Mouse (Mus musculus): Measurements from ENCODE around the gene Adcy7. TPM values are rescaled to one million over a fixed set of nuclear protein-coding genes. Genes with fewer than 3 reads are reported as not detected.

Gene Adcy7
- polyA plus RNA-seq, 1 experiment from 2014 or later = 2.1 TPM

DNA sequence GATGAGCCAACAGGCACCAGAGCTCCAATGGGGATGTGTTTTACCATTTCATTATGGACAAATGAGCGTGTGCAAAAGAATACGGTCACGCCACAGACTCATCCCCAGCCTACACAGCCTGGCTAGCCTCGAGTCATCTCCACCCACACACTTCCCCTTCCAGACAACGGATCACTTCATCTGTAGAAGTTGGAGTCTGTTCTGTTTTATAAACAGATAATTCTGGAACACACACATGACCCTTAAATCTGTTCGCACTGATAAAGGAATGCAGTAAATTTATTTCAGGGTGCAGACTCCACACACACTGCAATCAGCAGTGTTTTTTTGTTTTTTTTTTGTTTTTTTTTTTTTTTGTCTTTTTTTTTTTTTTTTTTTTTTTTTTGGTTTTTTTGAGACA is 7.5 kb downstream of the Adcy7 start:
- H3K27me3 ChIP-seq (ENCODE audit: control insufficient read depth, insufficient read depth, low read length) = no peaks in the 10 kb centered on the region
- 81% methylated on average over 6 of the region's 6 CpGs for WGBS
- H3K4me3 ChIP-seq (ENCODE audit: low read depth, low read length) = no peak overlapping the region
- no peaks in the 10 kb centered on the region for H3K36me3 ChIP-seq (replicated peaks; ENCODE audit: control insufficient read depth, insufficient read depth, low read depth, low read length)
- no peak overlapping the region for H3K4me2 ChIP-seq (ENCODE audit: low read depth, low read length)
- DNase-seq (ENCODE audit: low spot score) (no peak), ATAC-seq (replicated peaks; ENCODE audit: insufficient number of reproducible peaks, low FRiP score, low TSS enrichment, low read depth) (no peak)
- no peaks in the 10 kb centered on the region; the same call in 1 of the 2 replicates for H3K4me1 ChIP-seq (ENCODE audit: control insufficient read depth, insufficient read depth, low read length)
- H3K9ac ChIP-seq (replicated peaks; ENCODE audit: low read length) = no peak overlapping the region
- H3K9me3 ChIP-seq (replicated peaks; ENCODE audit: control insufficient read depth, low read length) = no peaks in the 10 kb centered on the region
- H3K27ac ChIP-seq (replicated peaks; ENCODE audit: low read depth, low read length) = no peak overlapping the region

DNA sequence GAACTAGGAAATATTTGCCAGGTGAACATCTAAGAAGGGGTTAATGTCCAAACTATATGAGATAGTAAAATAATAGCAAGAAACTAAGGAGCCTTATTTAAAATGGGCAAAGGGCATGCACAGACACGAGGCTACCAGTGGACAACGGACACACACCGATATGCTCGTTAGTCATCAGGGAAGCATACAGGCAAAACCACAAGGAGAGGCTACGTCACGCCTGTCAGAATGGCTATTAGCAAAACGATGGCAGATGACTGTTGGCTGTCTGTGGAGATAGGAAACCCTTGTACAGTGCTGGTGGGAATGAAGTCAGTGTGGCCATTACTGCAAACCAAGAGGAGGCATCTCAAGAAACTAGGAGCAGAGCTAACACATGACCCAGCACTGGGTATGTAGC is 8.7 kb downstream of the Adcy7 start:
- H3K36me3 ChIP-seq (replicated peaks; ENCODE audit: control insufficient read depth, insufficient read depth, low read depth, low read length) = no peaks in the 10 kb centered on the region
- DNase-seq (ENCODE audit: low spot score) (no peak), ATAC-seq (replicated peaks; ENCODE audit: insufficient number of reproducible peaks, low FRiP score, low TSS enrichment, low read depth) (no peak)
- H3K27me3 ChIP-seq (ENCODE audit: control insufficient read depth, insufficient read depth, low read length) = no peaks in the 10 kb centered on the region
- no peak overlapping the region for H3K27ac ChIP-seq (replicated peaks; ENCODE audit: low read depth, low read length)
- no peak overlapping the region for H3K4me2 ChIP-seq (ENCODE audit: low read depth, low read length)
- H3K4me3 ChIP-seq (ENCODE audit: low read depth, low read length) = no peak overlapping the region
- WGBS = 74% methylated on average over 7 of the region's 7 CpGs
- H3K9me3 ChIP-seq (replicated peaks; ENCODE audit: control insufficient read depth, low read length) = no peaks in the 10 kb centered on the region
- H3K4me1 ChIP-seq (ENCODE audit: control insufficient read depth, insufficient read depth, low read length) = no peaks in the 10 kb centered on the region; the same call in 1 of the 2 replicates
- no peak overlapping the region for H3K9ac ChIP-seq (replicated peaks; ENCODE audit: low read length)

- H3K9ac ChIP-seq (replicated peaks; ENCODE audit: low read length) = no peak overlapping the region
- DNase-seq (ENCODE audit: low spot score) (peak; percentile 79), ATAC-seq (replicated peaks; ENCODE audit: insufficient number of reproducible peaks, low FRiP score, low TSS enrichment, low read depth) (no peak)
- no peaks in the 10 kb centered on the region for H3K9me3 ChIP-seq (replicated peaks; ENCODE audit: control insufficient read depth, low read length)
- WGBS = 20% methylated on average over 8 of the region's 8 CpGs
- no peak overlapping the region for H3K4me3 ChIP-seq (ENCODE audit: low read depth, low read length)
- no peaks in the 10 kb centered on the region; the same call in 1 of the 2 replicates for H3K4me1 ChIP-seq (ENCODE audit: control insufficient read depth, insufficient read depth, low read length)
- H3K27me3 ChIP-seq (ENCODE audit: control insufficient read depth, insufficient read depth, low read length) = no peaks in the 10 kb centered on the region
- no peak overlapping the region for H3K27ac ChIP-seq (replicated peaks; ENCODE audit: low read depth, low read length)
- H3K36me3 ChIP-seq (replicated peaks; ENCODE audit: control insufficient read depth, insufficient read depth, low read depth, low read length) = no peaks in the 10 kb centered on the region
- H3K4me2 ChIP-seq (ENCODE audit: low read depth, low read length) = no peak overlapping the region
Observed at GRCm38 (mm10) chr8:88282684-88283083, 10.5 kb downstream of the Adcy7 start.

DNA sequence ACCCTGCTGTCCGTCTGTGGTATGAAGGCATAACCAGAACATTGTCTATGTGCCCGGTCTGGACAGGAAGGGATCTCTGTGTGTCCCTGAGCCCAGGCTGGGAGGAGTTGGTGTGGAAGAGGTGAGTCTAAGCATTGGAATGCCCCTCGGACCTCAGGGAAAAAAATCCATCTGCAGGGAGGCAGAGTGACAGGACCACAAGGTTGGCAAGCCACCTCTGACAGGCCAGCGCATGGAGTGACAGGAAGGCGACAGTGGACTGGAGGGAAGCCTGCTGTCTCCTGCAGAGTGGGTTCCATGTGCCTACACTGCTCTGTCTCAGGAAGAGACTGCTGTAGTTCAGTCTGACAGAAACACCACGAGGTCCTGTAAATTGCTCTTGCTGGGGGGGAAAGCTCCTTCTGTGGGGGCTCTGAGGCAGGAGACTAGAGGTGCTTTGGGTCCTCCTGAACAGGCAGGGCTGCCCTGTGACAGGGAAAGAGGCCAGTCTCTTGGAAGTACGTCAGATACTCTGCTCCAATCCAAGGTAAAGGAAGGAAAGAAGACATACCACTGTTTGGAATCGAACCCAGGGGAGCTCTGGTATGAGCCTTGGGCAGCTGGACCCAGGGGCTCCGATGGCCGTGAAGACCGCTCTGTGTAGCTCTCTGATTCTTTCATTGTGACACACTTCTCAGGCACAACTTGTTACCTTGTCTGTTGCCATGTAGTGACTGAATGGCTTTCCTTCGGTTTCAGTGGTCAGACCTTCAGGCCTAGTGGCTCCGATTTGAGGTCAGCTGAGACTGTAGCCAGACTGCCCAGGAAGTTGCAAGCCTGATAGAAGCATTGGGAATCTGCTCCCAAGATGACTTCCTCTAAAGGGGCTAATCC is 11.3 kb downstream of the Adcy7 start:
- 69% methylated on average over 13 of the region's 13 CpGs for WGBS
- Histone ChIP-seq H3K4me1 (ENCODE audit: control insufficient read depth, insufficient read depth, low read length) (no peaks in the 10 kb centered on the region; the same call in 1 of the 2 replicates), H3K9ac (replicated peaks; ENCODE audit: low read length) (no peak overlapping the region), H3K9me3 (replicated peaks; ENCODE audit: control insufficient read depth, low read length) (no peaks in the 10 kb centered on the region), H3K36me3 (replicated peaks; ENCODE audit: control insufficient read depth, insufficient read depth, low read depth, low read length) (no peaks in the 10 kb centered on the region), H3K27ac (replicated peaks; ENCODE audit: low read depth, low read length) (no peak overlapping the region), H3K4me2 (ENCODE audit: low read depth, low read length) (no peak overlapping the region), H3K27me3 (ENCODE audit: control insufficient read depth, insufficient read depth, low read length) (no peaks in the 10 kb centered on the region), H3K4me3 (ENCODE audit: low read depth, low read length) (no peak overlapping the region)
- DNase-seq (ENCODE audit: low spot score) (no peak), ATAC-seq (replicated peaks; ENCODE audit: insufficient number of reproducible peaks, low FRiP score, low TSS enrichment, low read depth) (no peak; the same call in 1 of the 2 replicates)

DNA sequence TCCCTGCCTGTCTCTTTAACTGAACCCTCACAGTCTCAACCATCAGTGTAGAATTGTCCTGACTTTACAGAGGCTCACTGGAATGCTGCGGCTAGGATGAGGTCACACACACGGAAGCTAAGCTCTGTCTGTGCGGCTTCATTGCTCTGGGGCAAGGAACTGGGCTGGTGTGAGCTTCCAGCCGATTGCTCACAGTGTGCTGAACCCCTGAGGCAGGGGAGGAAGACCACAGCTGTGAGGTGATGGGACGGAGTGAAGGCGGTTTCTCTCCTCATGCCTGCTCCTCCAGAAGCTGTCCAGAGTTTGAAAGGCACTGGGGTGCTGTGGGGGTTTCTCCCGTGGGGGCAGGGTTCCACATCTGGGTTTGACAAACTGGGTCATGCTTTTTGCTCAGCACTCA is 12.5 kb downstream of the Adcy7 start:
- no peaks in the 10 kb centered on the region; the same call in 1 of the 2 replicates for H3K4me1 ChIP-seq (ENCODE audit: control insufficient read depth, insufficient read depth, low read length)
- H3K36me3 ChIP-seq (replicated peaks; ENCODE audit: control insufficient read depth, insufficient read depth, low read depth, low read length) = no peaks in the 10 kb centered on the region
- H3K4me3 ChIP-seq (ENCODE audit: low read depth, low read length) = no peak overlapping the region
- H3K9me3 ChIP-seq (replicated peaks; ENCODE audit: control insufficient read depth, low read length) = no peaks in the 10 kb centered on the region
- ATAC-seq (replicated peaks; ENCODE audit: insufficient number of reproducible peaks, low FRiP score, low TSS enrichment, low read depth) (no peak), DNase-seq (ENCODE audit: low spot score) (peak; percentile 45)
- H3K27me3 ChIP-seq (ENCODE audit: control insufficient read depth, insufficient read depth, low read length) = no peaks in the 10 kb centered on the region
- 36% methylated on average over 7 of the region's 7 CpGs for whole genome bisulfite sequencing
- H3K27ac ChIP-seq (replicated peaks; ENCODE audit: low read depth, low read length) = no peak overlapping the region
- no peak overlapping the region for H3K9ac ChIP-seq (replicated peaks; ENCODE audit: low read length)
- H3K4me2 ChIP-seq (ENCODE audit: low read depth, low read length) = no peak overlapping the region

DNA sequence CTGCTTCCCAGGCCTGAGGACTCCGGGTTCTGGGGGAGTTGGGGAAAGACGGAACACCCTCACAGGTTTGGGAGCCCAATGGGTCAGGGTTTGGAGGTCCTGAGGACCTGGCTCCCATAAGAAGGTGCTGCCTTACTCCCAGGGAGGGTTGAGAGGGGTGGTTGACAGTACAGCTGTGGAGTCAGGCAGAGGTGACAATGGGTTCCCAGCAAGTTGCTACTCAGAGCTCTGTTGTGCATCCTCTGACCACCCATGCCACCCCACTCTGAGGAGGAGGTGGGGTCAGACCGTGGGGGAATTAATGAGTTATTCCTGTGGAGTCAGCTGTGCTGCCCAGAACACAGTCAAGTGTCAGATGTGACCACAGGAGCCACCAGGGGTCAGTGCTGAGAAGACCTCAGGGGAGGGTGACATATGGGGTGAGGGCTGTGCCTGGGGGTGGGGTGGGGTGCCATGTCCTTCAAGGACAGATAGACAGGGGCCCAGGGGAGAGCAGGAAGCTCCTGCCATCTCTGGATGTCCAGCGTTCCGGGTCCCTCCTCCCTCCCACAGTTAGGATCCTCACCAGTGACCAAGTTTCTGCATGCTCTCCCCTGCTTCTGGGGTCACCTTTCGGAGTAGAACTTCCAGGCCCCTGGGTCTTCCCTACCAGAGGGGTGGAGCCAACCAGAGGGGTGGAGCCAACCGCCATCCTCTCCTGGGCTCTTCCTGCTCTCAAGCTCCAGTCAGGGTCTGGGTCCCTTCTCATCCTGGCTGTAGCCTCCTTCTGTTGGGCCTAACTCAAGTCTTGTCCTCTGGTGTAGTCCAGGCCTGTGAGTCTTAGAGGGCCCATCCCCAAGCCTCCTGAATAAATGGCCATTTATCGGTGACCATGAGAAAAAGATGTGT is 13.5 kb downstream of the Adcy7 start:
- WGBS = 90% methylated on average over 8 of the region's 8 CpGs
- Histone ChIP-seq H3K36me3 (replicated peaks; ENCODE audit: control insufficient read depth, insufficient read depth, low read depth, low read length) (no peaks in the 10 kb centered on the region), H3K4me1 (ENCODE audit: control insufficient read depth, insufficient read depth, low read length) (no peaks in the 10 kb centered on the region; the same call in 1 of the 2 replicates), H3K9ac (replicated peaks; ENCODE audit: low read length) (no peak overlapping the region), H3K27ac (replicated peaks; ENCODE audit: low read depth, low read length) (no peak overlapping the region), H3K4me2 (ENCODE audit: low read depth, low read length) (no peak overlapping the region), H3K27me3 (ENCODE audit: control insufficient read depth, insufficient read depth, low read length) (no peaks in the 10 kb centered on the region), H3K9me3 (replicated peaks; ENCODE audit: control insufficient read depth, low read length) (no peaks in the 10 kb centered on the region), H3K4me3 (ENCODE audit: low read depth, low read length) (no peak overlapping the region)
- DNase-seq (ENCODE audit: low spot score) (no peak), ATAC-seq (replicated peaks; ENCODE audit: insufficient number of reproducible peaks, low FRiP score, low TSS enrichment, low read depth) (no peak)

DNA sequence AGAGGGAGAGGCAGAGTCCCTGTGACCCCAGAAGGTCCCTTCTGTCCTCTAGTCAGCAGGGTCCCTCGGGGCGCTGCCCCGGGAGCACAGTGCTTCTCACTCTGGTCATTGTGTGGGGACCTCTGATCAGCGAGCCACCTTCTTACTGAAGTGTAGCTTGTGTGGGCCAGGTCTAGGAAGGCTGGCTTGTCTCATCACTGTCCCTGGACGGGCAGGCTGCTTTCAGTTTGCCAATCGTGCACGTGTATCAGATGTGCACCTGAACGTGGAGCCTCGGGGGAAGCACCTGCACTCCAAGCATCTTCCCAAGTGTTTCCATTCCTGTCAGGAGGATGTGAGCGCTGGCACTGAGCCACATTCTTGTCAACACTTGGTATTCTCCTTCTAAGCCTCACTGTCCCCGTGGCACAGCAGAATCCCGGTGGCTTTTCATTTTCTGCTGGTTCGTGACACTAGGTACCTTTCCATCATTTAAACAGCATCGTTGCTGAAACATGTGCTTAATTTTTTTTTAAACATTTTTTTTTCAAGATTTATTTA is 14.3 kb downstream of the Adcy7 start:
- H3K4me2 ChIP-seq (ENCODE audit: low read depth, low read length) = no peak overlapping the region
- H3K36me3 ChIP-seq (replicated peaks; ENCODE audit: control insufficient read depth, insufficient read depth, low read depth, low read length) = no peaks in the 10 kb centered on the region
- no peaks in the 10 kb centered on the region for H3K9me3 ChIP-seq (replicated peaks; ENCODE audit: control insufficient read depth, low read length)
- no peak overlapping the region for H3K4me3 ChIP-seq (ENCODE audit: low read depth, low read length)
- H3K4me1 ChIP-seq (ENCODE audit: control insufficient read depth, insufficient read depth, low read length) = no peaks in the 10 kb centered on the region; the same call in 1 of the 2 replicates
- ATAC-seq (replicated peaks; ENCODE audit: insufficient number of reproducible peaks, low FRiP score, low TSS enrichment, low read depth) = no peak
- H3K27me3 ChIP-seq (ENCODE audit: control insufficient read depth, insufficient read depth, low read length) = no peaks in the 10 kb centered on the region
- WGBS = 81% methylated on average over 14 of the region's 14 CpGs
- no peak for DNase-seq (ENCODE audit: low spot score)
- H3K9ac ChIP-seq (replicated peaks; ENCODE audit: low read length) = no peak overlapping the region
- no peak overlapping the region for H3K27ac ChIP-seq (replicated peaks; ENCODE audit: low read depth, low read length)
